ENCODE assay signal across 8 mouse cellular contexts in the genomic region with DNA sequence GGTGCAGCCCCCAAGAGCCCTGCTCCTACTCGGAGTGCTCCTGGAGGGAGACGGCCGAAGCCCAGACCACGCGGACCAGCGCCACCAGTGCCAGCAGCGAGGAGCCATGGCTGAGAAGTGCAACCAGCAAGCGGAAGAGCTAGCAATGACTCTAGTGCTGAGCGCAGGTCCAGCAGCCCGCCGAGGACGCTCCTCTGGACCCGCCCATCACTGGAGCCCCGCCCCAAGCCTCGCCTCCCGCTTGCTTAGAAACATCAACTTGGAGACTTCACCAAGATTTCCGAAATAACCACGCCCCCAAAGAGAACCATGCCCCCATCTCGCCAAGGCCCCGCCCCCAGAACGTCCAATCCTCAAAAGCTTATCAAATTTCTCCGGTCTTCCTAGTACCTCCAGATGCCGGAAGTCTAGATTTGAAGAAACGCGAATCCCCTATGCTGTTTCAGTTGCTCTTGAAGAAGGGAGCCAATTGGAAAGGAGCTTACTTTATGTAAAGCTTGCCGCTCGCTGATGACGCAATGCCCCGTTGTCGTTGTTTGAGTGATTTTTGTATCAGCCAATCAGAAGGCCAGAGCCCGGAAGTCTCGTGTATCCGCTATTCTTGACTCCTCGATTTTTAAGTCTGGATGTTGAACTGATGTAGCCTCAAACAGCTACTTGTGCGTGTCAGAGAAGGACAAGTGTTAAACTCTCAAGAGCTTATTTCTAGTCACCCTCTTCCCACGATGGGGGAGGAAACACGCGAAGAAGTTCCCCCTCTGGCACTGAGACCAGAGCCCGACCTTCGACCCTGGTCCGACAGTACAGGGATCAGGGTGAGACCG. TPM values are rescaled to one million over a fixed set of nuclear protein-coding genes. Genes with fewer than 3 reads are reported as not detected.
DNase-seq lines count a peak whose midpoint lies in the region; ATAC-seq lines count a peak whose summit lies in the region.

A gene (minus strand): TSS at position 271 of the 824 bp plus-strand sequence.

- H3K27me3 ChIP-seq in hindbrain, embryonic 14.5 days (ENCODE audit: control insufficient read depth, insufficient read depth, low read length): no peaks in the 10 kb centered on the region

- H3K36me3 ChIP-seq in hindbrain, embryonic 14.5 days (replicated peaks; ENCODE audit: control insufficient read depth, insufficient read depth): 0 out of 2 replicates have a peak, but pooled peaks cover 7% of the 10 kb centered on the region

- WGBS in hindbrain, embryonic 14.5 days: under 1% methylated on average over 42 of the region's 42 CpGs

- peak within 1 kb of the TSS; percentile 54 for H3K4me3 ChIP-seq in hindbrain, embryonic 14.5 days (replicated peaks; ENCODE audit: low read length)

- peak; percentile 100 for DNase-seq in R1 (ENCODE audit: low read depth, low spot score)
- peak; percentile 94 to 96 for DNase-seq in cerebellum, postnatal 25 days
- DNase-seq in frontal cortex, postnatal 25 days (ENCODE audit: low spot score in 2 of 2): peak; percentile 90 to 96
- peak; percentile 100 for DNase-seq in hindbrain, embryonic 14.5 days (ENCODE audit: low spot score)
- peak; percentile 94 to 95 for DNase-seq in layer of hippocampus, postnatal 36 days
- DNase-seq in lung, postnatal 36 days: peak; percentile 99
- DNase-seq in retina, postnatal 1 day: peak; percentile 100
- DNase-seq in urinary bladder, adult 18-20 months (ENCODE audit: low spot score in 2 of 2): peak; percentile 96 to 98

- peak; percentile 96 for ATAC-seq in hindbrain, embryonic 14.5 days (ENCODE audit: low FRiP score)

- H3K4me1 ChIP-seq in hindbrain, embryonic 14.5 days (replicated peaks; ENCODE audit: control insufficient read depth, insufficient read depth, low read length): peaks cover 18% of the 10 kb centered on the region

- peak within 1 kb of the TSS; percentile 85 for H3K27ac ChIP-seq in hindbrain, embryonic 14.5 days

- H3K4me2 ChIP-seq in hindbrain, embryonic 14.5 days (replicated peaks): peak within 1 kb of the TSS; percentile 74

- H3K9ac ChIP-seq in hindbrain, embryonic 14.5 days: peak within 1 kb of the TSS; percentile 63

- H3K9me3 ChIP-seq in hindbrain, embryonic 14.5 days (ENCODE audit: control insufficient read depth, low read length): no peaks in the 10 kb centered on the region

RNA-seq across cellular contexts. Expression of the gene that starts here (rescaled TPM):
- polyA plus RNA-seq in hindbrain, embryonic 14.5 days (2014; fragmentation: Nextera tagmentation; extraction: Ambion mirVana): 15.2 TPM in 2 replicates
- 10 to 100 TPM; 20.9 to 24.2 TPM for total RNA-seq in layer of hippocampus, postnatal 36 days (2021)

Comparison
In these comparisons a context has a peak if more than half of its experiments do, and no peak if none do; other contexts are left out.
1. Peak in every context shown above with its lines: DNase-seq, ATAC-seq, H3K4me3 ChIP-seq and H3K27ac ChIP-seq.